ENCODE assay signal across 8 mouse cellular contexts in genomic region chr2:181597378-181598061, GRCm38 (mm10). TPM values are rescaled to one million over a fixed set of nuclear protein-coding genes. Genes with fewer than 3 reads are reported as not detected.
DNase-seq lines count a peak whose midpoint lies in the region; ATAC-seq lines count a peak whose summit lies in the region.

No protein-coding gene starts in this region.

- no peaks in the 10 kb centered on the region for H3K27me3 ChIP-seq in neural tube, embryonic 12.5 days (replicated peaks)

- no peak overlapping the region for H3K9ac ChIP-seq in neural tube, embryonic 12.5 days

- H3K36me3 ChIP-seq in neural tube, embryonic 12.5 days, result peaks cover 18% of the 10 kb centered on the region; the same call in 1 of the 2 replicates

- ATAC-seq in neural tube, embryonic 12.5 days (ENCODE audit: low FRiP score, low read depth), result no peak

- H3K9me3 ChIP-seq in neural tube, embryonic 12.5 days, result no peaks in the 10 kb centered on the region

- peak overlapping the region; percentile 9; the same call in 1 of the 2 replicates for H3K4me3 ChIP-seq in neural tube, embryonic 12.5 days

- intact Hi-C loops in left cerebral cortex, postnatal 25 days (cut with DNase I), result no loop called here

- peak; percentile 49 for DNase-seq in cerebellum, adult 9-10 months
- no peak for DNase-seq in cerebellum, postnatal 14 days
- no peak for DNase-seq in neural tube, embryonic 10.5 days (ENCODE audit: extremely low spot score, low spot score)
- peak; percentile 36 for DNase-seq in induced T-regulatory cell, adult 2 months (ENCODE audit: low read depth)
- no peak for DNase-seq in left cerebral cortex, postnatal 25 days (ENCODE audit: low spot score in 2 of 2)
- DNase-seq in frontal cortex, adult 2 months (ENCODE audit: extremely low spot score in 1 of 2, low spot score in 1 of 2), result no peak
- DNase-seq in kidney, adult 11 months, result no peak

- H3K27ac ChIP-seq in neural tube, embryonic 12.5 days, result no peak overlapping the region

- H3K4me1 ChIP-seq in neural tube, embryonic 12.5 days, result peaks cover 32% of the 10 kb centered on the region

- peak overlapping the region; percentile 91 for H3K4me2 ChIP-seq in neural tube, embryonic 12.5 days (replicated peaks)

- 71% methylated on average over 7 of the region's 7 CpGs for WGBS in neural tube, embryonic 12.5 days

RNA-seq across cellular contexts. Expression of gene Samd10, which starts 1.5 kb away (rescaled TPM):
- polyA plus RNA-seq in neural tube, embryonic 12.5 days (2016; fragmentation: Nextera tagmentation; extraction: Ambion mirVana), result 107 and 112 TPM in 2 replicates
- total RNA-seq in left cerebral cortex, postnatal 25 days (2021), result 10 to 100 TPM; 19.4 to 20.2 TPM
- polyA plus RNA-seq in frontal cortex, adult 2 months (2012; rRNA removed), result 30.1 and 30.6 TPM in 2 replicates

RNA-seq across cellular contexts. Expression of gene Zfp512b, which starts 4.9 kb away (rescaled TPM):
- 86.5 and 89.6 TPM in 2 replicates for polyA plus RNA-seq in neural tube, embryonic 12.5 days (2016; fragmentation: Nextera tagmentation; extraction: Ambion mirVana)
- total RNA-seq in left cerebral cortex, postnatal 25 days (2021), result 10 to 100 TPM; 76.5 to 89.2 TPM
- polyA plus RNA-seq in frontal cortex, adult 2 months (2012; rRNA removed), result 76.7 and 101 TPM in 2 replicates

RNA-seq across cellular contexts. Expression of gene Prpf6, which starts 5.9 kb away (rescaled TPM):
- 72.9 and 78.0 TPM in 2 replicates for polyA plus RNA-seq in neural tube, embryonic 12.5 days (2016; fragmentation: Nextera tagmentation; extraction: Ambion mirVana)
- 10 to 100 TPM; 51.0 to 51.7 TPM for total RNA-seq in left cerebral cortex, postnatal 25 days (2021)
- 35.7 and 38.0 TPM in 2 replicates for polyA plus RNA-seq in frontal cortex, adult 2 months (2012; rRNA removed)

RNA-seq across cellular contexts. Expression of gene Uckl1, which starts 12.8 kb away (rescaled TPM):
- 59.9 and 65.9 TPM in 2 replicates for polyA plus RNA-seq in neural tube, embryonic 12.5 days (2016; fragmentation: Nextera tagmentation; extraction: Ambion mirVana)
- total RNA-seq in left cerebral cortex, postnatal 25 days (2021), result 10 to 100 TPM; 44.2 to 50.5 TPM
- polyA plus RNA-seq in frontal cortex, adult 2 months (2012; rRNA removed), result 125 and 149 TPM in 2 replicates

RNA-seq across cellular contexts. Expression of gene Gm29797, which starts 59.3 kb away (rescaled TPM):
- polyA plus RNA-seq in neural tube, embryonic 12.5 days (2016; fragmentation: Nextera tagmentation; extraction: Ambion mirVana), result not detected in 2 replicates
- not detected for total RNA-seq in left cerebral cortex, postnatal 25 days (2021)
- polyA plus RNA-seq in frontal cortex, adult 2 months (2012; rRNA removed), result not detected in 2 replicates

Comparison
In these comparisons a context has a peak if more than half of its experiments do, and no peak if none do; other contexts are left out.
1. DNase-seq: peak in cerebellum, adult 9-10 months (single experiment) and induced T-regulatory cell, adult 2 months (single experiment); none in cerebellum, postnatal 14 days (0 of 2), neural tube, embryonic 10.5 days (single experiment), left cerebral cortex, postnatal 25 days (0 of 2), frontal cortex, adult 2 months (0 of 2) and kidney, adult 11 months (single experiment).